Mouse (Mus musculus): ENCODE measurements at regions not wholly inside any gene's neighbourhood (a gene's known extent, or its start where the extent isn't known, plus 50 kb on each side); places are given as distances from the start of the nearest gene placed in this dataset.

- DNase-seq (ENCODE audit: low read depth, low spot score): no peak
These were observed 57.6 kb upstream of the Exoc6 start for GRCm38 (mm10) chr19:37492572-37492971.

- no peak for DNase-seq (ENCODE audit: low read depth, low spot score)
These were observed 56.8 kb upstream of the Exoc6 start for GRCm38 (mm10) chr19:37493378-37493777.

- no peak for DNase-seq (ENCODE audit: low read depth, low spot score)
These were observed 56.2 kb upstream of the Exoc6 start for GRCm38 (mm10) chr19:37493921-37494485.

GRCm38 (mm10) chr19:37494806-37495205 lies 55.4 kb upstream of the Exoc6 start:
- DNase-seq (ENCODE audit: low read depth, low spot score): no peak

- peak; percentile 42 for DNase-seq (ENCODE audit: low read depth, low spot score)
These were observed 54.6 kb upstream of the Exoc6 start for GRCm38 (mm10) chr19:37495319-37496270.

GRCm38 (mm10) chr19:37496759-37497158 lies 53.5 kb upstream of the Exoc6 start:
- DNase-seq (ENCODE audit: low read depth, low spot score): peak; percentile 86

GRCm38 (mm10) chr19:37497161-37497560 lies 53.1 kb upstream of the Exoc6 start:
- no peak for DNase-seq (ENCODE audit: low read depth, low spot score)

- DNase-seq (ENCODE audit: low read depth, low spot score): no peak
These were observed 51.8 kb upstream of the Exoc6 start for GRCm38 (mm10) chr19:37498438-37498837.

Data from R1 (cell line).